Mouse (Mus musculus): ENCODE measurements around the gene Afmid. TPM values are rescaled to one million over a fixed set of nuclear protein-coding genes. Genes with fewer than 3 reads are reported as not detected.
A peak's percentile ranks its signal among the peaks of the same experiment; 100 is the strongest.

Afmid gene
- polyA plus RNA-seq, 1 experiment from 2014 or later, result 34.4 TPM

- peak overlapping the region; percentile 69 for H3K9ac ChIP-seq (replicated peaks)
- peak overlapping the region; percentile 73 for H3K4me2 ChIP-seq (ENCODE audit: low read depth, low read length)
- H3K27me3 ChIP-seq (ENCODE audit: insufficient read depth, low read length), result no peaks in the 10 kb centered on the region
- H3K9me3 ChIP-seq (ENCODE audit: low read length), result no peaks in the 10 kb centered on the region
- no peak for ATAC-seq
- H3K4me3 ChIP-seq (ENCODE audit: low read depth, low read length), result peak overlapping the region; percentile 63
- peaks cover 30% of the 10 kb centered on the region for H3K4me1 ChIP-seq (ENCODE audit: insufficient read depth)
- H3K27ac ChIP-seq (ENCODE audit: low read depth), result peak overlapping the region; percentile 91
- DNase-seq, result no peak
- no peak for TF ChIP-seq CTCF (IDR thresholded peaks at IDR 0.05; ENCODE audit: low read depth)
- no peak for TF ChIP-seq EP300 (IDR thresholded peaks at IDR 0.05; ENCODE audit: low read depth)
- 40% methylated on average over 5 of the region's 5 CpGs for WGBS (ENCODE audit: insufficient replicate concordance)
- H3K36me3 ChIP-seq (replicated peaks; ENCODE audit: insufficient read depth, low read length), result peaks cover 5% of the 10 kb centered on the region; the same call in 1 of the 2 replicates
Observed at GRCm38 (mm10) chr11:117799174-117799573, 26.6 kb upstream of the Afmid start.

GRCm38 (mm10) chr11:117800038-117800437 is 25.7 kb upstream of the Afmid start:
- WGBS (ENCODE audit: insufficient replicate concordance), result 85% methylated on average over 7 of the region's 7 CpGs
- Histone ChIP-seq H3K36me3 (replicated peaks; ENCODE audit: insufficient read depth, low read length) (peaks cover 5% of the 10 kb centered on the region; the same call in 1 of the 2 replicates), H3K27ac (ENCODE audit: low read depth) (0 out of 2 replicates have a peak overlapping the region, but pooled peaks have one; percentile 91), H3K4me2 (ENCODE audit: low read depth, low read length) (peak overlapping the region; percentile 73), H3K9ac (replicated peaks) (no peak overlapping the region), H3K4me1 (ENCODE audit: insufficient read depth) (peaks cover 30% of the 10 kb centered on the region), H3K4me3 (ENCODE audit: low read depth, low read length) (no peak overlapping the region), H3K27me3 (ENCODE audit: insufficient read depth, low read length) (no peaks in the 10 kb centered on the region), H3K9me3 (ENCODE audit: low read length) (no peaks in the 10 kb centered on the region)
- ATAC-seq, result no peak
- no peak for DNase-seq
- TF ChIP-seq EP300 (IDR thresholded peaks at IDR 0.05; ENCODE audit: low read depth) (no peak), CTCF (IDR thresholded peaks at IDR 0.05; ENCODE audit: low read depth) (no peak)

DNA sequence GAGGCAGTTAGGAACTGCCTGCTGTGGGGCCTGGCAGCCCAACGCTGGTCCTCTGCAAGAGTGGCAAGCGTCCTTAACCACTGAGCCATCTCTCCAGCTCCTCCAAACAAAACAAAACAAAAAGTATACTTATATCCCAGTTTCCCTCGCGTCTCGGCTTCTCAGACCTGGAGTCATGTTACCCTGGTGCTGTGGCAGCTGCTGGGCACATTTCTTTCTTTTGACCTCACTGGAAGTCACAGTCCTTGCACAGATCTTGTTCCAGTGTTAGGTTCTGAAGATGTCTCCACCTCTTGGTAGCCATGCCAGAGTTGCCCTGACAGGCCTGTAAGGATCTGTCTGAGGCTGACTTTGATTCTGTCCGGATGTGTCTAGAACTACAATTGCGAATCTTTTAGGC is 24.1 kb upstream of the Afmid start:
- H3K36me3 ChIP-seq (replicated peaks; ENCODE audit: insufficient read depth, low read length), result peaks cover 14% of the 10 kb centered on the region
- no peak overlapping the region for H3K9ac ChIP-seq (replicated peaks)
- peak overlapping the region; percentile 38; the same call in 1 of the 2 replicates for H3K4me2 ChIP-seq (ENCODE audit: low read depth, low read length)
- 0 out of 2 replicates have a peak overlapping the region, but pooled peaks have one; percentile 5 for H3K4me3 ChIP-seq (ENCODE audit: low read depth, low read length)
- H3K9me3 ChIP-seq (ENCODE audit: low read length), result no peaks in the 10 kb centered on the region
- DNase-seq (no peak), ATAC-seq (no peak)
- H3K27me3 ChIP-seq (ENCODE audit: insufficient read depth, low read length), result no peaks in the 10 kb centered on the region
- H3K4me1 ChIP-seq (ENCODE audit: insufficient read depth), result peaks cover 20% of the 10 kb centered on the region
- 91% methylated on average over 7 of the region's 7 CpGs for WGBS (ENCODE audit: insufficient replicate concordance)
- TF ChIP-seq CTCF (IDR thresholded peaks at IDR 0.05; ENCODE audit: low read depth) (no peak), EP300 (IDR thresholded peaks at IDR 0.05; ENCODE audit: low read depth) (no peak)
- no peak overlapping the region for H3K27ac ChIP-seq (ENCODE audit: low read depth)

DNA sequence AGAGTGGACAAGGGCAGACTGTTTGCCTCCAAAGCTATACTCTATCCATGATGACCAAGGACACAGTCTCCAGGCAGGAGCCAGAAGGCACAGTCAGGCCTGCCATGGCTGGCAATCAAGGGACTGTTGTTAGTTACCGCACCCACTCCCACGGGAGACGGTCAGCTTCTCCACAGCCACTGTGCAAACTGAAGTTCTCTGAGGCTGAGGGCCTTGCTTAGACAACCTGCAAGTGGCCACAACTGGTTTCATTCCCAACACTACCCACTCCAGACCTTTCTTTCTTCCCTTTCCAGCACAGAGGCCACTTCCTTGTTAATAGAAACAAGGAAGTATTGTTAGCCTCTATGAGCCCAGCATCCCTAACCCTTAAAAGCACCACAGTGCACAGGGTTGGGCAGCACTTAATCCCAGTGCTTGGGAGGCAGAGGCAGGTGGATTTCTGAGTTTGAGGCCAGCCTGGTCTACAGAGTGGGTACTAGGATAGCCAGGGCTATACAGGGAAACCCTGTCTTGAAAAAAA is 22.5 kb upstream of the Afmid start:
- H3K9me3 ChIP-seq (ENCODE audit: low read length), result no peaks in the 10 kb centered on the region
- no peak for DNase-seq
- H3K4me2 ChIP-seq (ENCODE audit: low read depth, low read length), result no peak overlapping the region
- H3K27ac ChIP-seq (ENCODE audit: low read depth), result no peak overlapping the region
- no peak overlapping the region for H3K9ac ChIP-seq (replicated peaks)
- H3K4me1 ChIP-seq (ENCODE audit: insufficient read depth), result peaks cover 5% of the 10 kb centered on the region; the same call in 1 of the 2 replicates
- no peaks in the 10 kb centered on the region for H3K27me3 ChIP-seq (ENCODE audit: insufficient read depth, low read length)
- no peak for TF ChIP-seq CTCF (IDR thresholded peaks at IDR 0.05; ENCODE audit: low read depth)
- TF ChIP-seq EP300 (IDR thresholded peaks at IDR 0.05; ENCODE audit: low read depth), result no peak
- 84% methylated on average over 3 of the region's 3 CpGs for WGBS (ENCODE audit: insufficient replicate concordance)
- no peak for ATAC-seq
- no peak overlapping the region for H3K4me3 ChIP-seq (ENCODE audit: low read depth, low read length)
- H3K36me3 ChIP-seq (replicated peaks; ENCODE audit: insufficient read depth, low read length), result peaks cover 17% of the 10 kb centered on the region

DNA sequence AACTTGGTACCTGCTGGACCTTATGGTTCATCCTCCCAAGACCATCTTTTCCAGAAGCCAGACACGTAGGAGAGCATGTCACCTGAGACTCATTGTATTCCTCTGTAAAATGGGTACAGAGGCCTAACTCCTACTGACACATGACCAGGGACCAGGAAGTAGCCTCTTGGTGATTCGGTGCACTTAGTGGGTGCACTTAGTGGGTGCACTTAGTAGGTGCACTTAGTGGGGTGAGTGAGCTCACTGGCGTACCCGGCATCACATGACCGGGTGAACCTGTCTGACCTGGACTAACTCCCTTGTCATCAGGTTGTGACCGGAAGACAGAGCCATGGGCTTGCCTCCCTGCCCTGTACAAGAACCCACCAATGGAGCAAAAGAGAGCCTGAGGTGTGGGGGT is 18.9 kb upstream of the Afmid start:
- no peak overlapping the region for H3K27ac ChIP-seq (ENCODE audit: low read depth)
- no peak for ATAC-seq
- H3K4me2 ChIP-seq (ENCODE audit: low read depth, low read length), result no peak overlapping the region

DNA sequence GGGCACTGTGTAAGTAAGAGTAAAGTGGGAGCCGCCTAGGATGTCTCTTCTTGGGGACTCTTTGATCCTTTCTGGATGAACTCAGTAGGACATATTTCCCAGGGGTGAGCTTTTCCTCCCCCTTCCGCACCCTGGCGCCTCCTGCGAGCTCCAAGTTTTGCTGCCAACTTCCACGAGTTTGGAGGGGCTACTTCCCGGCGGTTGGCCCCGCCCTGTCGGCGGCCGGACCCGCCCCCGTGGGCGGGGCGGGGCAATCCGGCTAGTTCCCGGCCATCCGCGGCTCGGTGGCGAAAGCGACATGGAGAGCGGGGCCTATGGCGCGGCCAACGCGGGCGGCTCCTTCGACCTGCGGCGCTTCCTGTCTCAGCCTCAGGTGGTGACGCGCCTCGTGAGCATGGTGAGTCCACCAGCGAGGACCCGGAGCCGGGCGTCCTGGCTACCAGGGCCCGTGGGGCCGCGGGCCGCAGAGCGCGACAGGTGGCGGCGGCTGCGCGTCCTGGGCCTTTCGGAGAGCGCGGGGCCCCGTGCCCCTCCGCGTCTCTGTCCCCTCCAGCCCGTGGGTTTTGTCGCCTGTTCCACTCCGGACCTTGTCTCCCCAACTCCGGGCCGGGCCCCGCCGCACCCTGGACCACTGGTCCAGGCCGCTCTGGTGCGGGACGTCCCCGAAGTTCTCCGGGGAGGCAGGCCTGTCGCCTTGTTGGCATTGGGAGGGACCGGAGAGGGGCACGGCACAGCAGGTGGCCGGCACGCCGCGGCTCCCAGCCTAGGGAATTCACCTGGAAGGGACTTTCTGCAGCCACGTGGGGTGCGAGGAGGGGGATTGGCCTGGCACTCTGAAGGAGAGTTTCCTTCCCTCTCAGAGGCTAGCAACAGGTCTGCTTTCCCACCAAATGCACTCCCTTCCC is 16.1 kb upstream of the Afmid start, which contains the start of the genes Gm20708 and Syngr2:
TSS of gene Gm20708 (plus strand) at position 262 of the 905 bp plus-strand sequence.
TSS of gene Syngr2 (plus strand) at position 262 of the 905 bp plus-strand sequence.
- ATAC-seq, result peak; percentile 69
- peaks cover 43% of the 10 kb centered on the region for H3K36me3 ChIP-seq (replicated peaks; ENCODE audit: insufficient read depth, low read length)

More for the DNA sequence above, 18.9 kb upstream of the Afmid start:
- Histone ChIP-seq H3K36me3 (replicated peaks; ENCODE audit: insufficient read depth, low read length) (peaks cover 22% of the 10 kb centered on the region), H3K9me3 (ENCODE audit: low read length) (no peaks in the 10 kb centered on the region), H3K27me3 (ENCODE audit: insufficient read depth, low read length) (no peaks in the 10 kb centered on the region), H3K9ac (replicated peaks) (no peak overlapping the region), H3K4me1 (ENCODE audit: insufficient read depth) (peaks cover 14% of the 10 kb centered on the region), H3K4me3 (ENCODE audit: low read depth, low read length) (no peak overlapping the region)
- WGBS (ENCODE audit: insufficient replicate concordance), result 92% methylated on average over 6 of the region's 6 CpGs
- no peak for TF ChIP-seq EP300 (IDR thresholded peaks at IDR 0.05; ENCODE audit: low read depth)
- TF ChIP-seq CTCF (IDR thresholded peaks at IDR 0.05; ENCODE audit: low read depth), result no peak
- DNase-seq, result no peak

More for the DNA sequence above, 16.1 kb upstream of the Afmid start, which contains the start of the genes Gm20708 and Syngr2:
- Histone ChIP-seq H3K4me3 (ENCODE audit: low read depth, low read length) (peak within 1 kb of the TSS; percentile 96), H3K9me3 (ENCODE audit: low read length) (no peaks in the 10 kb centered on the region), H3K4me1 (ENCODE audit: insufficient read depth) (peaks cover 22% of the 10 kb centered on the region), H3K4me2 (ENCODE audit: low read depth, low read length) (peak within 1 kb of the TSS; percentile 99), H3K27me3 (ENCODE audit: insufficient read depth, low read length) (no peaks in the 10 kb centered on the region), H3K27ac (ENCODE audit: low read depth) (peak within 1 kb of the TSS; percentile 92), H3K9ac (replicated peaks) (peak within 1 kb of the TSS; percentile 95)
- DNase-seq, result peak; percentile 88
- TF ChIP-seq CTCF (IDR thresholded peaks at IDR 0.05; ENCODE audit: low read depth) (no peak), EP300 (IDR thresholded peaks at IDR 0.05; ENCODE audit: low read depth) (no peak)
- WGBS (ENCODE audit: insufficient replicate concordance), result under 1% methylated on average over 65 of the region's 75 CpGs

Data from liver, postnatal 0 days (tissue).